Mouse (Mus musculus) hindbrain, postnatal 0 days (tissue): ENCODE results near the gene Esr1. TPM values are rescaled to one million over a fixed set of nuclear protein-coding genes. Genes with fewer than 3 reads are reported as not detected.
A peak's percentile ranks its signal among the peaks of the same experiment; 100 is the strongest.
"Not testable (repeated sequence)": the region's sequence is repeated elsewhere in the genome, so short reads cannot be mapped to it uniquely, and the experiment has no call there.

ENCODE experiments used
- ATAC-seq: fragments of 200-750 bp; cut with Nextera tagmentation; 2 replicates; pipeline ENCODE4 v1.8.0; 2017; ENCODE audit warnings: mild to moderate bottlenecking, moderate TSS enrichment, moderate library complexity
- DNase-seq: peaks from one replicate; pipeline ENCODE4 v3.0.0-alpha.2; 2015; ENCODE audit warnings: low spot score
- H3K27ac ChIP-seq: fragments of 300-500 bp; sonication (generic); 2 replicates; pipeline ENCODE4 v1.5.1; 2014; ENCODE audit warnings: mild to moderate bottlenecking
- H3K27me3 ChIP-seq: fragments of 300-500 bp; sonication (generic); 2 replicates; pipeline ENCODE4 v1.6.1; 2014; ENCODE audit warnings: low read length, mixed read lengths; ENCODE audit not compliant: insufficient read depth
- H3K36me3 ChIP-seq: fragments of 300-500 bp; sonication (generic); 2 replicates; pipeline ENCODE4 v1.6.1; 2014; ENCODE audit warnings: low read length, mixed read lengths; ENCODE audit not compliant: insufficient read depth
- H3K4me1 ChIP-seq: fragments of 300-500 bp; sonication (generic); 2 replicates; pipeline ENCODE4 v1.6.1; 2014; ENCODE audit warnings: antibody characterized with exemption, low read length, mixed read lengths; ENCODE audit not compliant: insufficient read depth
- H3K4me2 ChIP-seq: fragments of 300-500 bp; sonication (generic); 2 replicates; pipeline ENCODE4 v1.6.1; 2014; ENCODE audit warnings: low read depth, mild to moderate bottlenecking, low read length, moderate library complexity, mixed read lengths
- H3K4me3 ChIP-seq: fragments of 300-500 bp; sonication (generic); 2 replicates; pipeline ENCODE4 v1.5.1; 2014; ENCODE audit warnings: low read length
- H3K9ac ChIP-seq: fragments of 300-500 bp; sonication (generic); replicated peaks from 2 replicates; pipeline ENCODE4 v1.6.1; 2014; ENCODE audit warnings: mild to moderate bottlenecking, low read length, moderate library complexity, mixed read lengths
- H3K9me3 ChIP-seq: fragments of 300-500 bp; sonication (generic); 2 replicates; pipeline ENCODE4 v1.6.1; 2016; ENCODE audit warnings: low read length, mixed read lengths
- CTCF ChIP-seq: IDR thresholded peaks from 2 replicates; pipeline ENCODE4 v1.5.1; 2016; ENCODE audit warnings: antibody characterized with exemption, control low read depth, low read depth
- WGBS: fragments of 180-500 bp; shearing (Covaris S2); extraction: QIAGEN DNeasy Blood & Tissue Kit; methylation state at CpG from one replicate; pipeline ENCODE4 v1.1.7; 2014; 5-methylcytosine and 5-hydroxymethylcytosine counted together
- polyA plus RNA-seq: library from polyadenylated mRNA; unstranded; fragments of >200 nt; fragmentation: Nextera tagmentation; extraction: Ambion mirVana; gene quantifications from 2 replicates; pipeline ENCODE4 v1.2.1, GENCODE M21; 2015
- total RNA-seq: library from RNA; depleted of rRNA; stranded (reverse); fragments of >200 nt; gene quantifications from 2 replicates; pipeline ENCODE4 v1.2.3, GENCODE M21; 2014

Esr1 gene
- total and polyA plus RNA-seq, 2 experiments from 2014 or later = 0.58 to 0.63 TPM

- Histone ChIP-seq H3K4me3 (no peak overlapping the region), H3K27me3 (no peaks in the 10 kb centered on the region), H3K36me3 (no peaks in the 10 kb centered on the region), H3K4me2 (no peak overlapping the region), H3K9ac (no peak overlapping the region), H3K27ac (no peak overlapping the region), H3K9me3 (no peaks in the 10 kb centered on the region), H3K4me1 (no peaks in the 10 kb centered on the region)
- no peak for TF ChIP-seq CTCF
- ATAC-seq (no peak), DNase-seq (no peak)
- 74% methylated on average over 4 of the region's 4 CpGs for WGBS
Measured at GRCm38 (mm10) chr10:4602466-4602865, 8.9 kb upstream of the Esr1 start.

GRCm38 (mm10) chr10:4604527-4605209 is 6.7 kb upstream of the Esr1 start:
- 81% methylated on average over 4 of the region's 4 CpGs for WGBS

GRCm38 (mm10) chr10:4610234-4610633 is 1.2 kb upstream of the Esr1 start:
- DNase-seq (no peak), ATAC-seq (no peak)
- TF ChIP-seq CTCF = no peak
- Histone ChIP-seq H3K36me3 (no peaks in the 10 kb centered on the region), H3K27ac (no peak overlapping the region), H3K9ac (no peak overlapping the region), H3K4me2 (no peak overlapping the region), H3K4me3 (no peak overlapping the region), H3K27me3 (no peaks in the 10 kb centered on the region), H3K4me1 (no peaks in the 10 kb centered on the region), H3K9me3 (no peaks in the 10 kb centered on the region)
- 85% methylated on average over 2 of the region's 2 CpGs for WGBS

More at GRCm38 (mm10) chr10:4604527-4605209, 6.7 kb upstream of the Esr1 start:
- no peak for ATAC-seq
- Histone ChIP-seq H3K27me3 (no peaks in the 10 kb centered on the region), H3K27ac (no peak overlapping the region), H3K4me2 (no peak overlapping the region), H3K4me3 (no peak overlapping the region), H3K9me3 (no peaks in the 10 kb centered on the region), H3K4me1 (no peaks in the 10 kb centered on the region), H3K36me3 (no peaks in the 10 kb centered on the region), H3K9ac (no peak overlapping the region)
- DNase-seq = no peak
- TF ChIP-seq CTCF = no peak

- no peaks in the 10 kb centered on the region for H3K9me3 ChIP-seq
- TF ChIP-seq CTCF = no peak
- no peaks in the 10 kb centered on the region for H3K4me1 ChIP-seq
- H3K27me3 ChIP-seq = no peaks in the 10 kb centered on the region
- H3K4me2 ChIP-seq = peak overlapping the region; percentile 46
- H3K9ac ChIP-seq = no peak overlapping the region
- no peak overlapping the region for H3K27ac ChIP-seq
- DNase-seq = no peak
- no peak for ATAC-seq
- 81% methylated on average over 22 of the region's 22 CpGs for WGBS
- no peaks in the 10 kb centered on the region for H3K36me3 ChIP-seq
- H3K4me3 ChIP-seq = no peak overlapping the region
Measured at GRCm38 (mm10) chr10:4612313-4613036, 1.1 kb downstream of the Esr1 start.

- H3K4me3 ChIP-seq = no peak overlapping the region
- no peak overlapping the region for H3K9ac ChIP-seq
- DNase-seq = no peak
- ATAC-seq = no peak
- H3K36me3 ChIP-seq = no peaks in the 10 kb centered on the region
- no peak for TF ChIP-seq CTCF
- no peaks in the 10 kb centered on the region for H3K27me3 ChIP-seq
- 63% methylated on average over 2 of the region's 2 CpGs for WGBS
- no peaks in the 10 kb centered on the region for H3K4me1 ChIP-seq
- no peak overlapping the region for H3K4me2 ChIP-seq
- H3K9me3 ChIP-seq = no peaks in the 10 kb centered on the region
- no peak overlapping the region for H3K27ac ChIP-seq
Measured at GRCm38 (mm10) chr10:4618026-4618425, 6.6 kb downstream of the Esr1 start.

- H3K36me3 ChIP-seq = no peaks in the 10 kb centered on the region
- no peak overlapping the region for H3K9ac ChIP-seq
- H3K4me1 ChIP-seq = no peaks in the 10 kb centered on the region
- no peak overlapping the region for H3K27ac ChIP-seq
- no peaks in the 10 kb centered on the region for H3K9me3 ChIP-seq
- TF ChIP-seq CTCF = no peak
- H3K4me3 ChIP-seq = no peak overlapping the region
- H3K27me3 ChIP-seq = no peaks in the 10 kb centered on the region
- 81% methylated on average over 5 of the region's 5 CpGs for WGBS
- DNase-seq (no peak), ATAC-seq (no peak)
- no peak overlapping the region for H3K4me2 ChIP-seq
Measured at GRCm38 (mm10) chr10:4618686-4619085, 7.3 kb downstream of the Esr1 start.

- 94% methylated on average over 1 of the region's 1 CpGs for WGBS
- H3K27ac ChIP-seq = not testable (repeated sequence)
Measured at GRCm38 (mm10) chr10:4619426-4619825, 8.0 kb downstream of the Esr1 start.

More at GRCm38 (mm10) chr10:4619426-4619825, 8.0 kb downstream of the Esr1 start:
- not testable (repeated sequence) for H3K36me3 ChIP-seq, H3K4me2 ChIP-seq, H3K4me1 ChIP-seq, H3K27me3 ChIP-seq, DNase-seq, H3K9me3 ChIP-seq, ATAC-seq, H3K4me3 ChIP-seq, H3K9ac ChIP-seq
